Mouse (Mus musculus) midbrain, embryonic 13.5 days (tissue): ENCODE data around the gene Jsrp1. TPM values are rescaled to one million over a fixed set of nuclear protein-coding genes. Genes with fewer than 3 reads are reported as not detected.
A peak's percentile ranks its signal among the peaks of the same experiment; 100 is the strongest.

Experiments used
- ATAC-seq: fragments of 200-750 bp; cut with Nextera tagmentation; 2 replicates; pipeline ENCODE4 v1.8.0; 2017; ENCODE audit warnings: mild to moderate bottlenecking, moderate TSS enrichment, moderate library complexity
- H3K27ac ChIP-seq: fragments of 300-500 bp; sonication (generic); 2 replicates; pipeline ENCODE4 v1.5.1; 2015; ENCODE audit warnings: inconsistent platforms, mild to moderate bottlenecking, moderate library complexity
- H3K27me3 ChIP-seq: fragments of 300-500 bp; sonication (generic); 2 replicates; pipeline ENCODE4 v1.6.1; 2015; ENCODE audit warnings: mild to moderate bottlenecking, inconsistent platforms
- H3K36me3 ChIP-seq: fragments of 300-500 bp; sonication (generic); 2 replicates; pipeline ENCODE4 v1.6.1; 2015; ENCODE audit warnings: mild to moderate bottlenecking, inconsistent platforms
- H3K4me1 ChIP-seq: fragments of 300-500 bp; sonication (generic); replicated peaks from 2 replicates; pipeline ENCODE4 v1.6.1; 2015; ENCODE audit warnings: inconsistent platforms
- H3K4me2 ChIP-seq: fragments of 300-500 bp; sonication (generic); replicated peaks from 2 replicates; pipeline ENCODE4 v1.6.1; 2015; ENCODE audit warnings: moderate library complexity, mild to moderate bottlenecking, inconsistent platforms
- H3K4me3 ChIP-seq: fragments of 300-500 bp; sonication (generic); replicated peaks from 2 replicates; pipeline ENCODE4 v1.5.1; 2015; ENCODE audit warnings: mild to moderate bottlenecking, inconsistent platforms
- H3K9ac ChIP-seq: fragments of 300-500 bp; sonication (generic); replicated peaks from 2 replicates; pipeline ENCODE4 v1.6.1; 2015; ENCODE audit warnings: mild to moderate bottlenecking, inconsistent platforms
- H3K9me3 ChIP-seq: fragments of 300-500 bp; sonication (generic); 2 replicates; pipeline ENCODE4 v1.6.1; 2016; ENCODE audit warnings: mild to moderate bottlenecking, inconsistent platforms
- WGBS: fragments of 180-500 bp; shearing (Covaris S2); methylation state at CpG from one replicate; pipeline ENCODE4 v1.1.7; 2015; 5-methylcytosine and 5-hydroxymethylcytosine counted together
- polyA plus RNA-seq: library from polyadenylated mRNA; unstranded; fragments of >200 nt; fragmentation: Nextera tagmentation; extraction: Ambion mirVana; gene quantifications from 2 replicates; pipeline ENCODE4 v1.2.1, GENCODE M21; 2015

The Jsrp1 gene
- polyA plus RNA-seq, 1 experiment from 2014 or later: 0.28 TPM

DNA sequence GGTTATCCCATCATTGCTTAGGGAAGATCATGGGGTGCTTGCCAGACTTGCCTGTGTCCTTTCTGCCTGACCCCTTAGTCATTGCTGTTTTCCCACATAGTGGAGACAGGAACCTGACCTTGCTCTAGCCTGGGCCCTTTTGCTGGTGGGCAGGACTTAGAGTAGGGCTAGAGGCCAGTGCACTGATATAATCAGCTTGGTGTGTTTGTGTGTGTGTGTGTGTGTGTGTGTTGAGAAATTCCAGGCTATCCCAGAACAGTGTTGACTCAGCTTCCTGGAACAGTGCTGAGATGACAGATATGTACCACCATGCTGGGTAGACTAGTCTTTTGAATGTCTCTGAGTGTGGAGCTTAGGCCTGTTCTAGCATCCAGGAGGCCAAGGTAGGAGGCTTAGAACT lies 33.7 kb downstream of the Jsrp1 start:
- H3K9ac ChIP-seq: no peak overlapping the region
- no peaks in the 10 kb centered on the region for H3K9me3 ChIP-seq
- H3K4me2 ChIP-seq: no peak overlapping the region
- ATAC-seq: no peak
- H3K27me3 ChIP-seq: no peaks in the 10 kb centered on the region
- no peak overlapping the region for H3K27ac ChIP-seq
- H3K4me1 ChIP-seq: no peaks in the 10 kb centered on the region
- H3K36me3 ChIP-seq: peaks cover 98% of the 10 kb centered on the region
- H3K4me3 ChIP-seq: no peak overlapping the region

DNA sequence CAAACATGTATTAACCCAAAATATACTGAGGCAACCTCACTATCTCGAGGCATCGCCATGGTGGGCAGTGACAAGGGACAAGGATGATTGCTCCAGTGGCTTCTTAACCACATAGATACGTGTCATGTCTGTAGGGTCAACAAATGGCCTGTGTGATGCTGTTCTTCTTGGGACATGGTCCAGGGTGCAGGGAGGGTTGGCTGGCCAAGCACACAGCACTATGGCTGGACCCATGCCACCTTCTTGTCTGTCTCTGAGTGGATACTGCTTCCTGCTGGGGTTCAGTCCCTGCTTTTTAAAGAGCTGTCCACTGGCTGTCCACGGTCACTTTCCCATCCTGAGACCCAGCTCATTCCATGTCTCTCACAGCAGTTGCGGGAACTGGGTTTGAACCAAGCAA lies 36.2 kb downstream of the Jsrp1 start:
- no peak overlapping the region for H3K4me3 ChIP-seq
- H3K27ac ChIP-seq: no peak overlapping the region
- no peak overlapping the region for H3K9ac ChIP-seq
- H3K9me3 ChIP-seq: no peaks in the 10 kb centered on the region
- WGBS: 92% methylated on average over 5 of the region's 5 CpGs
- H3K4me1 ChIP-seq: no peaks in the 10 kb centered on the region
- no peaks in the 10 kb centered on the region for H3K27me3 ChIP-seq
- H3K4me2 ChIP-seq: no peak overlapping the region
- no peak for ATAC-seq
- H3K36me3 ChIP-seq: peaks cover 98% of the 10 kb centered on the region

DNA sequence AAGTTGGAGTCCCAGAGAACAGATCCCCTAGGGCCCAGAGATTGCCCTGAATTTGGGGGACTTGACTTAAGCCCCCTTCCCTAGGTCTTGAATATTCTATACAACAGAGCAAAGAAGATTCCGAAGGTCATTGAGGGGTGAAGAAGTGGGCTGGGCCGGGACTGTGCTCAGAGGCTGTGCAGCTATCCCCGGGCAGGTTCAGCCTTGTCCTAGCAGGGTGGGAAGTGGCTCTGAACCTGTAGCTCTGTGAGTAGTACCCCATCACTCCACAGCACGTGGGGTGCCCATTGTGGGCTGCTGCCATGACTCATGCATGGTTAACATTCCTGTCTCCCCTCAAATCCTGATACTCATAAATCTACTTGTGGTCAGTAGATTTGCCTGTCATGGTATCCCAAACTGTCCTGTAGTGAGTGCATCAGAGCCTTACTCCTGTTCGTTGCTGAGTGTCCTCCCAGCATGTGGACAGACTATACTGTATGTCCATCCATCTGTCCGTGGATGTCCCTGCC lies 36.9 kb downstream of the Jsrp1 start:
- H3K27me3 ChIP-seq: no peaks in the 10 kb centered on the region
- peaks cover 98% of the 10 kb centered on the region for H3K36me3 ChIP-seq
- H3K4me3 ChIP-seq: no peak overlapping the region
- H3K9ac ChIP-seq: no peak overlapping the region
- no peaks in the 10 kb centered on the region for H3K9me3 ChIP-seq
- WGBS: 85% methylated on average over 6 of the region's 6 CpGs
- H3K4me2 ChIP-seq: no peak overlapping the region
- no peak overlapping the region for H3K27ac ChIP-seq
- no peaks in the 10 kb centered on the region for H3K4me1 ChIP-seq
- no peak for ATAC-seq

DNA sequence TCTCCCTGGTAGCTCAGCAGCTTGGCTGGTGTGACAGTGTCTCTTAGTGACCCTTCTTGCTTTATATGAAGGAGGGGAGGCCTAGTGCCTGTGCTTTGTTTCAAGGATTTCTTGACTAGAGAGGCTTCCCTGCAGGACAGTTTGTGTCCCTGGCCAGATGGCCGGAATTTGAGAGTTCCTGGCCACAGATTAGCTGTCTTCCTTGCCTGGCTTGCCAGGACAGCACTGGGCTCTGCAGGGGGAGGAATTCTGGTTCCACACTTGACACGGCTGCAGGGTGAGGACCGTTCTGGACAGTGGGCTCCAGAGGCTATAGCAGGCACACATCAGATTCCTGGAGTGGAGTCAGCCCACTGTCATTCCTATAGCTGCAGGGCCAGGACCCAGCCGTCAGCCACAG lies 37.6 kb downstream of the Jsrp1 start:
- 95% methylated on average over 4 of the region's 4 CpGs for WGBS
- Histone ChIP-seq H3K36me3 (peaks cover 98% of the 10 kb centered on the region), H3K9ac (no peak overlapping the region), H3K4me1 (no peaks in the 10 kb centered on the region), H3K27me3 (no peaks in the 10 kb centered on the region), H3K4me2 (no peak overlapping the region), H3K4me3 (no peak overlapping the region), H3K9me3 (no peaks in the 10 kb centered on the region), H3K27ac (no peak overlapping the region)
- no peak for ATAC-seq

DNA sequence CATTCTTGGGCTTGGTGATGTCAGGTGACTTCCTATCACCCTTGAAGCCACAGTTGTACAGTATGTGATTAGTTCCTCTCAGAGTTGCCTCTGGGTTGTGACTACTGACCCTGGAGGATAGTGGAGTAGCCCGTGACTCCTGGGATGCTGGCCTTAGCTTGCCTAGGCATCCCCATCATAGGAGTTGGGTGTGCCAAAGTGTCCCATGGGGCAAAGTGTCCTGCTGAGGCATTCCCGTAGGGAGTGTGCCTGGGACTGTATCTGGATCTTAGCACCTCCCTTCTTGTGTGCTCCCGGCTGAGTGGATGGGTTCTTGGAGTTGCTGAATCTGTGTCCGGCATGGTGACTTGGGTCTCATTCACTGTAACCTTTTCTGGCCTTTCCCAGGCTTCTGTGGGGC lies 38.3 kb downstream of the Jsrp1 start:
- H3K27ac ChIP-seq: no peak overlapping the region
- H3K9me3 ChIP-seq: no peaks in the 10 kb centered on the region
- H3K36me3 ChIP-seq: peaks cover 98% of the 10 kb centered on the region
- H3K9ac ChIP-seq: no peak overlapping the region
- 91% methylated on average over 4 of the region's 4 CpGs for WGBS
- no peaks in the 10 kb centered on the region for H3K4me1 ChIP-seq
- H3K4me2 ChIP-seq: no peak overlapping the region
- no peaks in the 10 kb centered on the region for H3K27me3 ChIP-seq
- no peak overlapping the region for H3K4me3 ChIP-seq
- ATAC-seq: no peak

DNA sequence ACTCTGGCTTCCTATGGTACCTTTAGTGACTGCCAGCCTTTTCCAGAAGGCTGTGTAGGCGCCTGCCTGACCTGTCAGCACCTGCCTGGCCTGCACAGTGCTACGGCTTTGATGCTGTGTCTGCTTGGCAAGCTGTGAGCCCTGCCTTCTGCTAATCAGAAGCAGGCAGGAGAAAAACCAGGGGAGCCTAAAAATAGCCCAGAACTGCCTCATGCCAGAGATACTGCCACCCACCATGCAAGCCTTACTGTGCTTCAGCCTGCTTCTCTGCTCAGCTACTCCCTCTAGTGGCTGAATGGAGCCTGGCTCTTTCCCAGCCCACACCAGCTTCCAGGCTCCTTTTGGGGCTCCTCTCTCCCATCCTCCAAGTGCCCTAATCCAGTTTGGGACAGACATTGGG lies 38.7 kb downstream of the Jsrp1 start:
- H3K36me3 ChIP-seq: peaks cover 100% of the 10 kb centered on the region
- H3K9me3 ChIP-seq: no peaks in the 10 kb centered on the region
- H3K27ac ChIP-seq: no peak overlapping the region
- 78% methylated on average over 2 of the region's 2 CpGs for WGBS
- no peaks in the 10 kb centered on the region for H3K27me3 ChIP-seq
- no peak overlapping the region for H3K4me3 ChIP-seq
- H3K4me1 ChIP-seq: no peaks in the 10 kb centered on the region
- H3K4me2 ChIP-seq: no peak overlapping the region
- ATAC-seq: peak; percentile 63; the same call in 1 of the 2 replicates
- no peak overlapping the region for H3K9ac ChIP-seq

DNA sequence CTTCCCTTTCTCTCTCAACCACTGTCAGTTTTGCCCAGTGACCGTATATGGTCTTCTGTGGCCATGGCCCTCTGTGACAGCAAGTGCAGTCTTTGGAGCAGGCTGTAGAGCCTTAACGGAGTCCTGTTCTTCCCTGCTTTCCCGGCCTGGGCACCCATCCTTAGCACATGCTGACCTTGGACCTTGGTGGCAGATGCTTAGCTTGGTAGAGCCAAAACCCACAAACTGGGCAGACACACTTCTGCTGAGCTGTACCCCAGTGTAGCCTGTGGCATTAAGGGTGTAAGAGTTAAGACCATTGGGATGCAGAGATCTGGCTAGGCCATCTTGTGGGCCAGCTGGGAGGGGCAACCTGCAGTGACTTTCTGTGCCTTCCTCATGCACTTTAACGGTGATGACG lies 39.5 kb downstream of the Jsrp1 start:
- H3K36me3 ChIP-seq: peaks cover 98% of the 10 kb centered on the region
- H3K4me2 ChIP-seq: no peak overlapping the region
- H3K4me3 ChIP-seq: no peak overlapping the region
- 92% methylated on average over 5 of the region's 5 CpGs for WGBS
- no peak overlapping the region for H3K27ac ChIP-seq
- H3K27me3 ChIP-seq: no peaks in the 10 kb centered on the region
- no peak for ATAC-seq
- H3K9me3 ChIP-seq: no peaks in the 10 kb centered on the region
- no peaks in the 10 kb centered on the region for H3K4me1 ChIP-seq
- H3K9ac ChIP-seq: no peak overlapping the region

DNA sequence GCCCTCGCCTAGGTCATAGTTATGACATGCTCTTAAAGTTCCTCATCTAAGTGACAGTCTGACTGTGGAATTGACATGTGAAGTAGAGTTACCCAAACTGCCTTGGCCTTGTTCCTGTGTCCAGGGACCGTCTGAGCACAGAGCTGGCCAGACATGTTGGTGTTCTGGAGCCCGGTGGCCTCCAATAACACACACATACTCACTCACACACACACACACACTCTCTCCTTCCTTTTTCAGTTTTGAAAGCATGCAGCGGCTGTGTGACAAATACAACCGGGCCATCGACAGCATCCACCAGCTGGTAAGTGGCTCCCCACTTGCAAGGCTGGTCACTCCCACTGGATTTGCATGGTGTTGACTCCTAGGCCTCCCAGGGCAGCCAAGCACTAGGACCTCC lies 44.9 kb downstream of the Jsrp1 start:
- no peak overlapping the region; the same call in 1 of the 2 replicates for H3K9ac ChIP-seq
- H3K4me1 ChIP-seq: no peaks in the 10 kb centered on the region
- 96% methylated on average over 6 of the region's 6 CpGs for WGBS
- ATAC-seq: no peak
- no peak overlapping the region for H3K27ac ChIP-seq
- H3K27me3 ChIP-seq: no peaks in the 10 kb centered on the region
- no peaks in the 10 kb centered on the region for H3K9me3 ChIP-seq
- H3K36me3 ChIP-seq: peaks cover 78% of the 10 kb centered on the region
- H3K4me2 ChIP-seq: no peak overlapping the region
- no peak overlapping the region for H3K4me3 ChIP-seq

DNA sequence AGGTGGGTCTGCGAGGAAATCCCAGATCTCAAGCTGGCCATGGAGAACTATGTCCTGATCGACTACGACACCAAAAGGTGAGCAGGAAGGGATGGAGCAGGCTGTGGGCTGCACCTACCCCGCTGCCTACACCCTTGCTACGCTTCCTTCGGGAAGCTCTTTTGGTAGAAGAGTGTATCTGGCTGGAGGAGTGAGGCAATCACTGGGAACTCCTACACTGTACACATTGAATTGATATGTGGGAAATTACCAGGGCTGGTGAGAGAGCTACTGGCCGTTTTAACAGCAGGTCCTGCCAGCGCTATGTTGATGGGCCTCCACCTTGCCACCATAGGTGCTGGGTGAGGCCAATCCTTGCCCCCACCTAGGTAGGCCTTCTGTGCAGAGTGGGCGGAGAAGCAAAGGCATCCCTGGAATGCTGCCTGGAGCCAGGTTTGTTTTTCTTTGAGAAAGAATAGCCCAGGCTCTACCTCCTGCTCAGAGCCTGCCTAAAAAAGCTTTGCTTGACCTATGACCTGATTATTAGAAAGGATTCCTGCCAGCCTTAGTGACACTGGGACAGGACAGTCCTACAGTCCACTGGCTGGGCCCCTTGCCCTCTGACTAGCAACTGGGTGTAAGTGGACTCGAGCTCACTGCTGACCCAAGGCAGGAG lies 47.0 kb downstream of the Jsrp1 start:
- WGBS: 89% methylated on average over 10 of the region's 10 CpGs
- no peak overlapping the region for H3K4me3 ChIP-seq
- H3K36me3 ChIP-seq: peaks cover 57% of the 10 kb centered on the region
- no peak overlapping the region for H3K27ac ChIP-seq
- H3K9me3 ChIP-seq: no peaks in the 10 kb centered on the region
- no peaks in the 10 kb centered on the region for H3K27me3 ChIP-seq
- H3K9ac ChIP-seq: no peak overlapping the region
- H3K4me2 ChIP-seq: no peak overlapping the region
- peaks cover 5% of the 10 kb centered on the region for H3K4me1 ChIP-seq
- ATAC-seq: no peak

DNA sequence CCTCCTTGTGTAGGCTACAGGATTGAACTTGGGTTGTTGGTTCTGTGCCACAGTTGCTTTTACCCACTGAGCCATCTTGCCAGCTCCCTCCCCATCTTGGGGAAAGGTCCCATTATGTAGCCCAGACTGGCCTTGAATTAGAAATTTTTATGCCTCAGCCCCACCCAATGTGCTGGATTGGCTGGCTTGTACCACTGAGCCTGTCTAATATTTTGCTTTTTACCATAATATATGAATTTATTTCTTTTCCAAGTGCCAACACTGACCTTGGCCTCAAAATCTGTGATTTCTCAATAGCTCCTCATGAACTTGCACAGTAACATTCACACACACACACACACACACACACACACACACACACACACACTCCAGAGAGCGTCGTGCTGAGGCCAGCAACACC lies 47.6 kb downstream of the Jsrp1 start:
- H3K4me2 ChIP-seq: no peak overlapping the region
- H3K36me3 ChIP-seq: peaks cover 52% of the 10 kb centered on the region
- no peak overlapping the region for H3K9ac ChIP-seq
- no peak for ATAC-seq
- 86% methylated on average over 2 of the region's 2 CpGs for WGBS
- H3K9me3 ChIP-seq: no peaks in the 10 kb centered on the region
- no peaks in the 10 kb centered on the region for H3K27me3 ChIP-seq
- H3K27ac ChIP-seq: no peak overlapping the region
- H3K4me3 ChIP-seq: no peak overlapping the region
- peaks cover 10% of the 10 kb centered on the region for H3K4me1 ChIP-seq

DNA sequence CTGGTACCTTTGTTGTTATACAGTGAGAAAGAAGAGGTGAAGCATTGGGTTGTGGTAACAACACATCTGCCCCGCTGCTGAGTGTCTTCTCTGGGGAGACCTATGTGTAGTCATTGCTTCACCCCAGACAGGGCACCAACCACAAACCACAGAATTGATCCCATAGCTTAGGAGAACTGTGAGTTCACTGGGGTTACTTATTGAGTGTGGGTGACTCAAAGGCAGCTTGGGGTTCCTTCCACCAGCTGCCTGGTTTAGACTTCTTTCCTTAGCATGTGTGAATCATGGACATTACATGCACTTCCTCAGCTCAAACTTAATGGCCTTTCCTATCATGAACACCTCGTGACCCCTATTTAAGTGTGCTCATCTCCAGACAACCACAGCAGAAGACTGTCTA lies 49.8 kb downstream of the Jsrp1 start:
- Histone ChIP-seq H3K9me3 (no peaks in the 10 kb centered on the region), H3K4me2 (no peak overlapping the region), H3K4me3 (no peak overlapping the region), H3K27me3 (no peaks in the 10 kb centered on the region), H3K9ac (no peak overlapping the region), H3K36me3 (peaks cover 31% of the 10 kb centered on the region), H3K27ac (no peak overlapping the region), H3K4me1 (peaks cover 28% of the 10 kb centered on the region)
- ATAC-seq: no peak
- 93% methylated on average over 2 of the region's 2 CpGs for WGBS

DNA sequence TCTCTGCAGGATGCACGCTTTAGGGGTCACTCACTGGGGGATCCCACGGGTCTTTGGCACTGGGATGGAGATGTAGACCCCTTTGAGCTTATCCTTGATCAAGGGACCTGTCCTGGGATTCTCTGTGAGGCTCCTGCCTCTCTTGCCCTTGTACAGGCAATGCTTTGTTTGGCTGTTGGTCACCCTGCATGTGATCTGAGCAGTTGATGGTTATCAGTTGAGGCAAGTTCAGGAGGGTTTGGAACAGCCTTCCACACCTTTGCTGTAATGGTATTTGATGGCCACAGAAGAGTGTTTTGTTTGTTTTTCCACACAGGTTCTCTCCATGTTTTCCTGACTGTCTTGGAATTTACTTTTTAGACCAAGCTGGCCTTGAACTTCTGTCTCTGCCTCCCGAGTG lies 51.5 kb downstream of the Jsrp1 start:
- peaks cover 16% of the 10 kb centered on the region for H3K36me3 ChIP-seq
- H3K4me3 ChIP-seq: no peak overlapping the region
- WGBS: 66% methylated on average over 3 of the region's 3 CpGs
- H3K27ac ChIP-seq: no peak overlapping the region
- H3K9me3 ChIP-seq: no peaks in the 10 kb centered on the region
- H3K4me1 ChIP-seq: peaks cover 45% of the 10 kb centered on the region
- no peaks in the 10 kb centered on the region for H3K27me3 ChIP-seq
- no peak overlapping the region for H3K9ac ChIP-seq
- H3K4me2 ChIP-seq: no peak overlapping the region
- ATAC-seq: no peak
